Mouse (Mus musculus): ENCODE results near the gene Aktip. TPM values are rescaled to one million over a fixed set of nuclear protein-coding genes. Genes with fewer than 3 reads are reported as not detected.
A peak's percentile ranks its signal among the peaks of the same experiment; 100 is the strongest.

Aktip gene
- polyA plus RNA-seq, 1 experiment from 2014 or later = 52.5 TPM

DNA sequence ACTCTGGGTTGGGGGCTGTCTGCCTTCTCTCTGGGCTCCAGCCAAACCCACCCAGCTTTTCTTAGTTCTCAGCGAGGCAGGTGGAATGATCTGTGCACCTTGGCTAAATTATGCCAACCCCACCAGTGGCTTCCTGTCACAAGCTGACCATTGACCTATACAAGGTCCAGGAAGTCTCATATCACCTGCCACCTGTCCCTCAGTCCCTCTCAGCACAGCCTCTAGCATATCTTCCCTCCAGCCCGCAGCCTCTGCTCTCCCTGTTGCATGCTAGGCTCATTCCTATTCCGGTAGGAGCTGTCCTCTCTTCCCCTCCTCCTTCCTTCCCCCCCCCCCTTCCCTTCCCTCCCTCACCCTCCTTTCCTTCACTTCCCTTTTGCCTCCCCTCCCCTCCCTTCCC lies 50.5 kb downstream of the Aktip start:
- Histone ChIP-seq H3K4me1 (ENCODE audit: control insufficient read depth, insufficient read depth, low read length) (no peaks in the 10 kb centered on the region), H3K27me3 (ENCODE audit: control insufficient read depth, insufficient read depth, low read length) (no peaks in the 10 kb centered on the region), H3K4me2 (ENCODE audit: low read depth, low read length) (no peak overlapping the region), H3K27ac (ENCODE audit: low read length) (no peak overlapping the region), H3K4me3 (replicated peaks; ENCODE audit: low read length) (no peak overlapping the region), H3K9ac (ENCODE audit: low read length) (no peak overlapping the region), H3K36me3 (ENCODE audit: control insufficient read depth, insufficient read depth, low read length) (no peaks in the 10 kb centered on the region), H3K9me3 (replicated peaks; ENCODE audit: control insufficient read depth, low read length) (no peaks in the 10 kb centered on the region)
- WGBS = 48% methylated on average over 3 of the region's 3 CpGs
- ATAC-seq (ENCODE audit: insufficient read depth, low FRiP score) = no peak

DNA sequence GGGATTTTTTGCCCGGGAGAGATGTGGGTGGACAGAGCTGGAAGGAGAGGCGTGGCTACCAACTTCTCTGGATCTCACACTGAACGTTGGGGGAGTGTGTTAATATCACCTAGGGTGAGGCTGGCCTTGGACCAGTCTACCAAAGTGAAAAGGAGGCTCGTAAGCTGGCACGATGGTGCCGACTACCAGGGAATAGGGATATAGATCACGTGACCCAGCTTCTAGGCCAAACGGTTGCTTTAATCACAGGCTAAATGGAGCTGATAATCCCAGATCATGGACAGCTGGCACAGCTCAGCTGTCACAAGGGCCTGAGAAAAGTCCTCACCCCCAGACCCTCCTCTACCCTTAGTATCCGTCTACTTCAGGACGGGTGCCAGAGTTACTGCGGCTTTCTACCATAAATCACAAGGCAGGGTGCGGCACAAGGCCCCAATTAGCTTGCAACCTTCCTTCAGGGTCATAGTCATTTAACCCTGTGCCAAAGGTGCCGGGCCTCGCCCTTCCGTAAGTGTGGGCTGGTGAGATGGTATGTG lies 51.1 kb downstream of the Aktip start:
- ATAC-seq (ENCODE audit: insufficient read depth, low FRiP score) = no peak
- Histone ChIP-seq H3K9ac (ENCODE audit: low read length) (no peak overlapping the region), H3K36me3 (ENCODE audit: control insufficient read depth, insufficient read depth, low read length) (no peaks in the 10 kb centered on the region), H3K4me2 (ENCODE audit: low read depth, low read length) (no peak overlapping the region), H3K27me3 (ENCODE audit: control insufficient read depth, insufficient read depth, low read length) (no peaks in the 10 kb centered on the region), H3K4me1 (ENCODE audit: control insufficient read depth, insufficient read depth, low read length) (no peaks in the 10 kb centered on the region), H3K9me3 (replicated peaks; ENCODE audit: control insufficient read depth, low read length) (no peaks in the 10 kb centered on the region), H3K27ac (ENCODE audit: low read length) (no peak overlapping the region), H3K4me3 (replicated peaks; ENCODE audit: low read length) (no peak overlapping the region)
- WGBS = 53% methylated on average over 15 of the region's 15 CpGs

DNA sequence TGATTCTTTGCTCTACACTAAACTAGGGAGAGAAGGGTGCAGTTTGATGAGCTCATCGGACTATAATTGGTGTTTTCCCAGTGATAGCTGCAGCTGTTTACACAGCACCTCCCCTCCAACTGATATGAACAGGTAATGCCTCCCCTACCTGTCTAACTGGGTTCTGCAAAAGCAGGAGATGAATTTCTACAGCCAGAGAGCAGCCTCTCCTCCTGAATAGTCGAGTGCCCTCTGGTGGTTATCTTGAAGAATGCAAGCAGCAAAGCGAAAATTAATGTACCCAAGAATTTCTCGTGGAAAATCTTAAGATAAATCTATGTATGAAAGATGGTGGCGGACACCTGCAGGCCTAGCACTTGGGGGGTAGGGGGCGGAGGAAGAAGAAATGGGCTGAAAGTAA lies 52.1 kb downstream of the Aktip start:
- H3K4me3 ChIP-seq (replicated peaks; ENCODE audit: low read length) = no peak overlapping the region

DNA sequence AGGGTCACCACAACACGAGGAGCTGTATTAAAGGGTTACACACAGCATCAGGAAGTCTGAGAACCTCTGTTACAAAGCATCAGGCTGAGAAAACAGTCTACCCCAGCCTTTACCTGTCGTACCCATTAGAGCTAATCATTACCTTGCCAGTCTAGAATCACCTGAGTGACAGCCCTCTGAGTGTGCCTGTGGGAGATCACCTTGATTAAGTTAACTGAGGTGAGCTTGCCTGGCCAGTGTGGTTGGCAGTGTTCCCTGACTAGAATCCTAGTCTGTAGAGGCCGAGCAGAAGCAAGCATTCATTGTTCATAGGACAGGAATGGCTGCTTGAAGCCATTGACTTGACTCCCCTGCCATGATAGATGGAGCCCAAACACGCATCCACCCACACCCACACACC lies 58.9 kb downstream of the Aktip start:
- ATAC-seq (ENCODE audit: insufficient read depth, low FRiP score) = no peak
- no peaks in the 10 kb centered on the region for H3K27me3 ChIP-seq (ENCODE audit: control insufficient read depth, insufficient read depth, low read length)
- no peak overlapping the region for H3K27ac ChIP-seq (ENCODE audit: low read length)
- no peaks in the 10 kb centered on the region for H3K36me3 ChIP-seq (ENCODE audit: control insufficient read depth, insufficient read depth, low read length)
- H3K9me3 ChIP-seq (replicated peaks; ENCODE audit: control insufficient read depth, low read length) = no peaks in the 10 kb centered on the region
- no peak overlapping the region for H3K4me3 ChIP-seq (replicated peaks; ENCODE audit: low read length)
- 75% methylated on average over 4 of the region's 4 CpGs for WGBS
- H3K4me1 ChIP-seq (ENCODE audit: control insufficient read depth, insufficient read depth, low read length) = no peaks in the 10 kb centered on the region
- no peak overlapping the region for H3K4me2 ChIP-seq (ENCODE audit: low read depth, low read length)
- H3K9ac ChIP-seq (ENCODE audit: low read length) = no peak overlapping the region

More for the DNA sequence above, 52.1 kb downstream of the Aktip start:
- no peaks in the 10 kb centered on the region for H3K9me3 ChIP-seq (replicated peaks; ENCODE audit: control insufficient read depth, low read length)
- H3K4me1 ChIP-seq (ENCODE audit: control insufficient read depth, insufficient read depth, low read length) = no peaks in the 10 kb centered on the region
- H3K27me3 ChIP-seq (ENCODE audit: control insufficient read depth, insufficient read depth, low read length) = no peaks in the 10 kb centered on the region
- H3K36me3 ChIP-seq (ENCODE audit: control insufficient read depth, insufficient read depth, low read length) = no peaks in the 10 kb centered on the region
- no peak for ATAC-seq (ENCODE audit: insufficient read depth, low FRiP score)
- WGBS = 9% methylated on average over 6 of the region's 6 CpGs
- H3K9ac ChIP-seq (ENCODE audit: low read length) = no peak overlapping the region
- no peak overlapping the region for H3K27ac ChIP-seq (ENCODE audit: low read length)
- H3K4me2 ChIP-seq (ENCODE audit: low read depth, low read length) = peak overlapping the region; percentile 54

DNA sequence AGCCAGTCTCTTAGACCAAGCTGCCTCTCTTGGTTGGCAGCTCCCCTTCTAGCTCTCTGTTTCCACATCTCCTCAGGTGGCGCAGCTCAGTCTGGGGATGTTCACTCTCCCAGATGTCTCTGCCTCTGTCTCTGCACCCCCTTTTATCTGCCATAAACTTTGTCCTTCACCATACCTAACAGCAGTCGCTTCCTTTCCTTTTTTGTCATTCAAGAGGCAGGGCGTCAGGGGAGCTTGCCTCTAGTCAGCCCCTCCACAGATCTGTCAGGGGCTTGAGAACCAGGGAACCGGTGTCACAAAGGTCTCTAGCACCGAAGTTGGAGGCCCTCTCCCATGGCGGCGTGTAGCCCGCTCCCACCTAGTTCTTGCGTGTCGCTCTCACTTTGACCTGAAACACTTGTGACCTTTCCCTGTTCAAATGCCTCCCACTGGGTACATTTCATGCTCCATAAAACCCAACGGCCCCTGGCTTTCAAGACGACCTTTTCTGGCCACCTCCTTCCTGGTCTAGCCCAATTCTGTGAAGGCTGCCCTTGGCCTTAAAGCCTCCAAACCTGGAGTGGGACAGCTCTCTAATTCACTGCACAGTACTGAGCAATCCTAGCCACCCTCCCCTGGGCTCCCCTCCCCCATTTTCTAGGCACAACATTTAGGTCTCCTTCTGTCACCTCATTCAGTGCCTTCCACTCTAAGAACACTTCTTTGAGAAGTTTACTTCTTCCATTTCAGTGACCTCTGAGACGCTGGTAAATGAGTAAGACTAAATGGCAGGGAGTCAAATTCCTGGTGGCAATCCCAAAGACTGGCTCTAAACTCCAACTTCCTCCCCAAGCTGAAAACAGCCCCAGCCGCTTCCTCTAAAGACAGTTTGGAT lies 64.2 kb downstream of the Aktip start:
- no peak overlapping the region for H3K4me3 ChIP-seq (replicated peaks; ENCODE audit: low read length)
- H3K27ac ChIP-seq (ENCODE audit: low read length) = no peak overlapping the region
- peaks cover 5% of the 10 kb centered on the region; the same call in 1 of the 2 replicates for H3K4me1 ChIP-seq (ENCODE audit: control insufficient read depth, insufficient read depth, low read length)
- H3K27me3 ChIP-seq (ENCODE audit: control insufficient read depth, insufficient read depth, low read length) = no peaks in the 10 kb centered on the region
- H3K9ac ChIP-seq (ENCODE audit: low read length) = no peak overlapping the region
- WGBS = 80% methylated on average over 14 of the region's 14 CpGs
- no peak overlapping the region for H3K4me2 ChIP-seq (ENCODE audit: low read depth, low read length)
- no peaks in the 10 kb centered on the region for H3K9me3 ChIP-seq (replicated peaks; ENCODE audit: control insufficient read depth, low read length)
- no peak for ATAC-seq (ENCODE audit: insufficient read depth, low FRiP score)
- H3K36me3 ChIP-seq (ENCODE audit: control insufficient read depth, insufficient read depth, low read length) = no peaks in the 10 kb centered on the region

DNA sequence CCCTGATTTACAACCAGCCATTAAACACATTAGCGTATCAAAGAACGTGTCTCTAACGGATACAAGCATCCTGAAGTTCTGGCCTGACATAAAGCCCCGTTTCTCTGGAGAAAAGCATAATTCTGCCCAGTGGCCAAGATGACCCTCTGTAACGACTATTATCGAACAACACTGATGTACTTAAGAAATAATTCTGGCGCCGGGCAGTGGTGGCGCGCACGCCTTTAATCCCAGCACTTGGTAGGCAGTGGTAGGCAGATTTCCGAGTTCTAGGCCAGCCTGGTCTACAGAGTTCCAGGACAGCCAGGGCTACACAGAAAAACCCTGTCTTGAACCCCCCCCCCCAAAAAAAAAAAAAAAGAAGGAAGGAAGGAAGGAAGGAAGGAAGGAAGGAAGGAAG lies 65.1 kb downstream of the Aktip start:
- 51% methylated on average over 12 of the region's 12 CpGs for whole genome bisulfite sequencing
- Histone ChIP-seq H3K4me2 (ENCODE audit: low read depth, low read length) (peak overlapping the region; percentile 46), H3K27ac (ENCODE audit: low read length) (peak overlapping the region; percentile 43), H3K27me3 (ENCODE audit: control insufficient read depth, insufficient read depth, low read length) (no peaks in the 10 kb centered on the region), H3K4me3 (replicated peaks; ENCODE audit: low read length) (peak overlapping the region; percentile 88), H3K36me3 (ENCODE audit: control insufficient read depth, insufficient read depth, low read length) (no peaks in the 10 kb centered on the region), H3K9ac (ENCODE audit: low read length) (peak overlapping the region; percentile 61), H3K4me1 (ENCODE audit: control insufficient read depth, insufficient read depth, low read length) (peaks cover 5% of the 10 kb centered on the region; the same call in 1 of the 2 replicates), H3K9me3 (replicated peaks; ENCODE audit: control insufficient read depth, low read length) (no peaks in the 10 kb centered on the region)
- ATAC-seq (ENCODE audit: insufficient read depth, low FRiP score) = no peak

DNA sequence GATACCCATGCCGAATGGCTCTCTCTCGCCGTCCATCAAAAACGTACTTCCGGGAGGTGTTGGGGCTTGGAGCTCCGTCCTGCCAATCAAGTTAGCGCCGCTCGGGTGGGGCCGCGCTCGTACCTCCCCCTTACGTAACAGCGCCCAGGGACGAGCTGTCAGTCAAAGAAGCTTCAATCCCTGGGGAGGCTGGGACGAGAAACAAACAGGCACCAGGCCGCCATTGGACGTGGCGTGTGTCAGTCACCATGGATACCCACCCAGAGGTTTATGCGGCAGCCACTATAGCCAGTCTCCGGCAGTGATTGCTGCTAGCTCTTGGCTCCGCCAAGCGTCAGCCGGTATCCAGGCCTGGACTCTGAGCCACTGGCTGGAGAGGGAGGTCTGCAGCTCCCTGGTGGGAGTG lies 65.7 kb downstream of the Aktip start:
- Histone ChIP-seq H3K9me3 (replicated peaks; ENCODE audit: control insufficient read depth, low read length) (no peaks in the 10 kb centered on the region), H3K9ac (ENCODE audit: low read length) (peak overlapping the region; percentile 61), H3K27ac (ENCODE audit: low read length) (peak overlapping the region; percentile 43), H3K4me3 (replicated peaks; ENCODE audit: low read length) (peak overlapping the region; percentile 88), H3K4me2 (ENCODE audit: low read depth, low read length) (peak overlapping the region; percentile 46), H3K36me3 (ENCODE audit: control insufficient read depth, insufficient read depth, low read length) (no peaks in the 10 kb centered on the region), H3K27me3 (ENCODE audit: control insufficient read depth, insufficient read depth, low read length) (no peaks in the 10 kb centered on the region), H3K4me1 (ENCODE audit: control insufficient read depth, insufficient read depth, low read length) (peaks cover 5% of the 10 kb centered on the region; the same call in 1 of the 2 replicates)
- 0% methylated on average over 24 of the region's 24 CpGs for whole genome bisulfite sequencing
- ATAC-seq (ENCODE audit: insufficient read depth, low FRiP score) = peak; percentile 99

DNA sequence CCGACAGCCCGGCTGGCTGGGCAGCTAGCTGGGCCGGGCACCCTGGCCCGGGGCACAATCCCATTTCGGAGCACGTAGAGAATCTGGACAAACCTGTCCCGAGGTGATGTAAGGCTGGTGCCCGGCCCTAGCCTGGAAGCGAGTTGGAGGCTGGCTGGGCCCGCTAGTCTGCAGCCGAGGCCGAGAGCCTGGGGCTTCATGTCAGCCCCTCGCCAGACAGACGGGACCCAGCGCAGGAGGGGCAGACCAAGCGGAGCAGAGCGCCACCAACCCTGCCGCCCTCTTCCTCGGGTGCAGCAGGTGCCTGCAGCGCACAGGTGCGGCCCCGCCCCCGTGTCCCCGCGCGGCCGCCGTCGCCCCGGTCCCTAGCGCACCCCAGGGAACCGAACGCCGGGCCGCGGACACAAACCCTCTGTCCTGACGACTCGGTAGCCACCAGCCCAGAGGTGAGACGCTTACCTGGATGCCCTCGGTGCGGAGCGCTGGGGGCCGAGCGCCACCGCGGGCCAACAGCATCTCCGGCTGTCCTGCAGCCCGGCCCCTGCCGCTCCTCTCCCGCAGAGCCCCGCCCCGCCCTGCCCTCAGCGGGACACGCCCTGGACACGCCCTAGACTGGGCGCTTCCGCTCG lies 66.2 kb downstream of the Aktip start:
- Histone ChIP-seq H3K27ac (ENCODE audit: low read length) (peak overlapping the region; percentile 81), H3K4me1 (ENCODE audit: control insufficient read depth, insufficient read depth, low read length) (peaks cover 5% of the 10 kb centered on the region; the same call in 1 of the 2 replicates), H3K4me3 (replicated peaks; ENCODE audit: low read length) (peak overlapping the region; percentile 88), H3K9ac (ENCODE audit: low read length) (peak overlapping the region; percentile 81), H3K9me3 (replicated peaks; ENCODE audit: control insufficient read depth, low read length) (no peaks in the 10 kb centered on the region), H3K36me3 (ENCODE audit: control insufficient read depth, insufficient read depth, low read length) (no peaks in the 10 kb centered on the region), H3K4me2 (ENCODE audit: low read depth, low read length) (peak overlapping the region; percentile 83), H3K27me3 (ENCODE audit: control insufficient read depth, insufficient read depth, low read length) (no peaks in the 10 kb centered on the region)
- ATAC-seq (ENCODE audit: insufficient read depth, low FRiP score) = peak; percentile 45
- WGBS = under 1% methylated on average over 57 of the region's 58 CpGs

DNA sequence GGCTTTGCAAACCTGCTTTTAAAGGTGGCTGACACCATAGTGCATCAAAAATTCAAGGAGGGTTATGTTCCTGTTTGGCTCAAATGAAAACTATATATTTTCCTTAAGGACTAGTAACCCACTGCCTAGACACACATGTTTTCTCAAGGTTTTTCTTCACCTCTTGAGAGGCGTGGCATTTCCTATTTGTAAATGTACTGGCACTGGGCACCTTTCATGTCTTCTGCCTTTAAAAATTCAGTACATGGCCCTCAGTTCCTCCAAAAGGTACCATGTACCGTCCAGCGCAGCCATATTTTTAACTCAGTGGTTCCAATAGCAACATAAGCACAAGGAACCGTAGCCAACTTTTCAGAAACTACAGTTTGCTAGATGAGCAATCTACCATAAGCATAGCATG lies 67.0 kb downstream of the Aktip start:
- Histone ChIP-seq H3K9me3 (replicated peaks; ENCODE audit: control insufficient read depth, low read length) (no peaks in the 10 kb centered on the region), H3K27ac (ENCODE audit: low read length) (no peak overlapping the region), H3K4me2 (ENCODE audit: low read depth, low read length) (peak overlapping the region; percentile 83), H3K4me1 (ENCODE audit: control insufficient read depth, insufficient read depth, low read length) (peaks cover 5% of the 10 kb centered on the region; the same call in 1 of the 2 replicates), H3K36me3 (ENCODE audit: control insufficient read depth, insufficient read depth, low read length) (no peaks in the 10 kb centered on the region), H3K4me3 (replicated peaks; ENCODE audit: low read length) (peak overlapping the region; percentile 88), H3K27me3 (ENCODE audit: control insufficient read depth, insufficient read depth, low read length) (no peaks in the 10 kb centered on the region), H3K9ac (ENCODE audit: low read length) (peak overlapping the region; percentile 81)
- WGBS = 65% methylated on average over 4 of the region's 4 CpGs
- ATAC-seq (ENCODE audit: insufficient read depth, low FRiP score) = no peak
